Mouse (Mus musculus) erythroblast, embryonic 14.5 days (primary cell): ENCODE measurements around the gene Mrpl2. TPM values are rescaled to one million over a fixed set of nuclear protein-coding genes. Genes with fewer than 3 reads are reported as not detected.

Experiments
- H3K27me3 ChIP-seq: 2 replicates; pipeline ENCODE4 v1.6.1; 2012; ENCODE audit warnings: inconsistent platforms; ENCODE audit not compliant: control insufficient read depth
- H3K36me3 ChIP-seq: 2 replicates; pipeline ENCODE4 v1.6.1; 2012; ENCODE audit warnings: mild to moderate bottlenecking, inconsistent platforms; ENCODE audit not compliant: control insufficient read depth
- H3K4me1 ChIP-seq: 2 replicates; pipeline ENCODE4 v1.6.1; 2012; ENCODE audit warnings: inconsistent platforms; ENCODE audit not compliant: control insufficient read depth
- H3K4me3 ChIP-seq: replicated peaks from 2 replicates; pipeline ENCODE3; 2012; ENCODE audit warnings: moderate library complexity, mild to moderate bottlenecking, inconsistent platforms
- H3K9me3 ChIP-seq: 2 replicates; pipeline ENCODE4 v1.6.1; 2012; ENCODE audit warnings: low read length, inconsistent platforms, mixed read lengths; ENCODE audit not compliant: control insufficient read depth
- GATA1 ChIP-seq: IDR thresholded peaks from 2 replicates; pipeline ENCODE4 v1.6.1; 2012; ENCODE audit warnings: low read length, inconsistent platforms, mixed read lengths
- TAL1 ChIP-seq: IDR thresholded peaks from 3 replicates; pipeline ENCODE4 v1.6.1; 2012; ENCODE audit warnings: low read length, inconsistent platforms, mixed read lengths
- polyA plus RNA-seq: library from polyadenylated mRNA; stranded (reverse); fragments of >175 nt; gene quantifications from 2 replicates; pipeline ENCODE4 v1.2.3, GENCODE M21; 2012

Mrpl2 gene
- polyA plus RNA-seq, 1 experiment: 34.1 TPM

- Histone ChIP-seq H3K4me3 (no peak overlapping the region), H3K27me3 (no peaks in the 10 kb centered on the region), H3K4me1 (peaks cover 11% of the 10 kb centered on the region), H3K36me3 (peaks cover 13% of the 10 kb centered on the region), H3K9me3 (no peaks in the 10 kb centered on the region)
- TF ChIP-seq GATA1 (no peak), TAL1 (no peak)
Observed at GRCm38 (mm10) chr17:46639929-46640328, 6.1 kb upstream of the Mrpl2 start.

GRCm38 (mm10) chr17:46642060-46642459 is 4.0 kb upstream of the Mrpl2 start:
- Histone ChIP-seq H3K27me3 (no peaks in the 10 kb centered on the region), H3K4me1 (peaks cover 23% of the 10 kb centered on the region), H3K4me3 (no peak overlapping the region), H3K9me3 (no peaks in the 10 kb centered on the region), H3K36me3 (peaks cover 10% of the 10 kb centered on the region)
- no peak for TF ChIP-seq GATA1
- TF ChIP-seq TAL1: no peak

- peaks cover 27% of the 10 kb centered on the region for H3K36me3 ChIP-seq
Observed at GRCm38 (mm10) chr17:46644152-46644805, 1.8 kb upstream of the Mrpl2 start.

GRCm38 (mm10) chr17:46644916-46645475 is 1.0 kb upstream of the Mrpl2 start:
- peak overlapping the region; percentile 92 for H3K4me3 ChIP-seq
- H3K9me3 ChIP-seq: no peaks in the 10 kb centered on the region
- peaks cover 42% of the 10 kb centered on the region for H3K4me1 ChIP-seq
- TF ChIP-seq TAL1 (no peak), GATA1 (no peak)
- peaks cover 30% of the 10 kb centered on the region for H3K36me3 ChIP-seq
- H3K27me3 ChIP-seq: no peaks in the 10 kb centered on the region

More at GRCm38 (mm10) chr17:46644152-46644805, 1.8 kb upstream of the Mrpl2 start:
- TF ChIP-seq TAL1: no peak
- TF ChIP-seq GATA1: no peak
- Histone ChIP-seq H3K4me3 (peak overlapping the region; percentile 92), H3K27me3 (no peaks in the 10 kb centered on the region), H3K9me3 (no peaks in the 10 kb centered on the region), H3K4me1 (peaks cover 35% of the 10 kb centered on the region)

- H3K4me1 ChIP-seq: peaks cover 55% of the 10 kb centered on the region
- H3K27me3 ChIP-seq: no peaks in the 10 kb centered on the region
Observed at GRCm38 (mm10) chr17:46646322-46646662, 263 bp downstream of the Mrpl2 start.

GRCm38 (mm10) chr17:46647279-46647678 is 1.2 kb downstream of the Mrpl2 start:
- no peak for TF ChIP-seq TAL1
- TF ChIP-seq GATA1: no peak
- Histone ChIP-seq H3K27me3 (no peaks in the 10 kb centered on the region), H3K4me3 (peak overlapping the region; percentile 92), H3K4me1 (peaks cover 61% of the 10 kb centered on the region), H3K9me3 (no peaks in the 10 kb centered on the region), H3K36me3 (peaks cover 23% of the 10 kb centered on the region)

More at GRCm38 (mm10) chr17:46646322-46646662, 263 bp downstream of the Mrpl2 start:
- peak overlapping the region; percentile 92 for H3K4me3 ChIP-seq
- peaks cover 28% of the 10 kb centered on the region for H3K36me3 ChIP-seq
- no peak for TF ChIP-seq GATA1
- no peak for TF ChIP-seq TAL1
- H3K9me3 ChIP-seq: no peaks in the 10 kb centered on the region

- peaks cover 61% of the 10 kb centered on the region for H3K4me1 ChIP-seq
- H3K4me3 ChIP-seq: no peak overlapping the region
- no peaks in the 10 kb centered on the region for H3K9me3 ChIP-seq
- TF ChIP-seq TAL1 (no peak), GATA1 (no peak)
- no peaks in the 10 kb centered on the region for H3K27me3 ChIP-seq
- peaks cover 33% of the 10 kb centered on the region for H3K36me3 ChIP-seq
Observed at GRCm38 (mm10) chr17:46648436-46648835, 2.4 kb downstream of the Mrpl2 start.

- Histone ChIP-seq H3K27me3 (no peaks in the 10 kb centered on the region), H3K36me3 (peaks cover 46% of the 10 kb centered on the region), H3K9me3 (no peaks in the 10 kb centered on the region), H3K4me1 (peaks cover 53% of the 10 kb centered on the region), H3K4me3 (peak overlapping the region; percentile 77)
- TF ChIP-seq GATA1: no peak
- no peak for TF ChIP-seq TAL1
Observed at GRCm38 (mm10) chr17:46649811-46650210, 3.8 kb downstream of the Mrpl2 start.

- no peak for TF ChIP-seq GATA1
- TF ChIP-seq TAL1: no peak
- H3K27me3 ChIP-seq: no peaks in the 10 kb centered on the region
- H3K4me3 ChIP-seq: peak within 1 kb of the TSS; percentile 77
- no peaks in the 10 kb centered on the region for H3K9me3 ChIP-seq
- H3K36me3 ChIP-seq: peaks cover 48% of the 10 kb centered on the region
- H3K4me1 ChIP-seq: peaks cover 47% of the 10 kb centered on the region
Observed at GRCm38 (mm10) chr17:46650232-46651031, 4.4 kb downstream of the Mrpl2 start, which contains the start of gene Cul7. Cul7 (plus strand) TSS chr17:46650337.
